Mouse (Mus musculus) stomach, postnatal 0 days (tissue): ENCODE measurements at regions not wholly inside any gene's neighbourhood (a gene's known extent, or its start where the extent isn't known, plus 50 kb on each side); places are given as distances from the start of the nearest gene placed in this dataset.
A peak's percentile ranks its signal among the peaks of the same experiment; 100 is the strongest.

Experiments used
- ATAC-seq: fragments of 200-750 bp; cut with Nextera tagmentation; 2 replicates; pipeline ENCODE4 v1.8.0; 2017; ENCODE audit not compliant: low FRiP score, low TSS enrichment
- DNase-seq: peaks from one replicate; pipeline ENCODE4 v3.0.0-alpha.2; 2016; ENCODE audit warnings: low spot score
- H3K27ac ChIP-seq: fragments of 300-500 bp; sonication (generic); replicated peaks from 2 replicates; pipeline ENCODE4 v1.5.1; 2014; ENCODE audit warnings: mild to moderate bottlenecking, control low read depth
- H3K27me3 ChIP-seq: fragments of 300-500 bp; sonication (generic); 2 replicates; pipeline ENCODE4 v1.6.1; 2014; ENCODE audit warnings: low read length; ENCODE audit not compliant: control insufficient read depth, insufficient read depth
- H3K36me3 ChIP-seq: fragments of 300-500 bp; sonication (generic); 2 replicates; pipeline ENCODE4 v1.6.1; 2014; ENCODE audit warnings: low read length, mixed read lengths; ENCODE audit not compliant: control insufficient read depth, insufficient read depth
- H3K4me1 ChIP-seq: fragments of 300-500 bp; sonication (generic); replicated peaks from 2 replicates; pipeline ENCODE4 v1.6.1; 2014; ENCODE audit warnings: antibody characterized with exemption; ENCODE audit not compliant: control insufficient read depth, insufficient read depth
- H3K4me2 ChIP-seq: fragments of 300-500 bp; sonication (generic); replicated peaks from 2 replicates; pipeline ENCODE4 v1.6.1; 2014; ENCODE audit warnings: low read depth, mild to moderate bottlenecking, control low read depth, moderate library complexity
- H3K4me3 ChIP-seq: fragments of 300-500 bp; sonication (generic); 2 replicates; pipeline ENCODE4 v1.5.1; 2014; ENCODE audit warnings: low read depth, low read length, control low read depth
- H3K9ac ChIP-seq: fragments of 300-500 bp; sonication (generic); 2 replicates; pipeline ENCODE4 v1.6.1; 2014; ENCODE audit warnings: mild to moderate bottlenecking, low read length, control low read depth, mixed read lengths
- H3K9me3 ChIP-seq: fragments of 300-500 bp; sonication (generic); 2 replicates; pipeline ENCODE4 v1.6.1; 2016; ENCODE audit warnings: low read length; ENCODE audit not compliant: control insufficient read depth
- CTCF ChIP-seq: IDR thresholded peaks from 2 replicates; pipeline ENCODE4 v1.5.1; 2016; ENCODE audit warnings: antibody characterized with exemption, low read depth, mild to moderate bottlenecking, moderate library complexity
- EP300 ChIP-seq: optimal IDR thresholded peaks from 2 replicates; pipeline ENCODE3; 2016; ENCODE audit warnings: antibody characterized with exemption
- WGBS: fragments of 180-500 bp; shearing (Covaris S2); extraction: QIAGEN DNeasy Blood & Tissue Kit; methylation state at CpG from one replicate; pipeline ENCODE4 v1.1.7; 2014; 5-methylcytosine and 5-hydroxymethylcytosine counted together

DNA sequence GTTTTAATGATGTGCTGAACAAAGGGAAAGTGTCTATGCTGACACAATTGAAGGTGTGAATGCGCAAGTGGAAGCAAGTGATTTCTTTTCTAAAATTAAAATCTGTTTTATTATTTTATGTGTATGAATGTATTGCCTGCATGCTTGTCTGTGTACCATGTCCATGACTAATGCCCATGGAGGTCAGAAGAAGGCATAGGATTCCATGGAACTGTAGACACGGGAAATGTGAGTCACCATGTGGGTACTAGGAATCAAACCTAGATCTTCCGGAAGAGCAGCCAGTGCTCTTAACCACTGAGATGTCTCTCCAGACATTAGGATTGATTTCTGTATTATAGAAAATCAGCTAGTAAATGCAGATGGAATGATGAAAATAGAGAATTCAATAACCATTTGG, 134.9 kb upstream of the Pgrmc2 start:
- H3K27me3 ChIP-seq, result no peaks in the 10 kb centered on the region
- no peak for ATAC-seq
- no peak overlapping the region for H3K9ac ChIP-seq
- no peak overlapping the region for H3K27ac ChIP-seq
- no peaks in the 10 kb centered on the region for H3K36me3 ChIP-seq
- H3K4me1 ChIP-seq, result no peaks in the 10 kb centered on the region
- no peak for DNase-seq
- no peak overlapping the region for H3K4me2 ChIP-seq
- WGBS, result 94% methylated on average over 3 of the region's 3 CpGs
- TF ChIP-seq EP300, result no peak
- TF ChIP-seq CTCF, result no peak
- H3K9me3 ChIP-seq, result no peaks in the 10 kb centered on the region
- H3K4me3 ChIP-seq, result no peak overlapping the region

DNA sequence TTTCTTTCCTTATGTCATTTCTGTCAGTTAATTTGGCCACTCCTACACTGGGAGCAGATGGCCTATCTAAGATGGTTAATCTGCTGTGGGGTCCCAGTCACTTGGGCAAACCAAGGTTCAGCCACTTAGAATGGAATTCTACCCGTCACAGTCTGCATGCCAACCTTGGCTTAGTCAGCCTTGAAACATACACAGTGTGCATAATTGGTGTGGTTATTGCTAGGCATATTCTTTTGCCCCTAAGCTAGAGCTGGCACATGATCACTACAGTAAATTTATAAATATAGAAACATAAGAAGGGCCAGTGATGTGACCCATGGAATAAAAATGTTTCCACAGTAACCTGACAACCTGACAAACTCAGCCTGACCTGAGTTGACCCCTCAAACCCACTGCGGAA, 130.7 kb upstream of the Pgrmc2 start:
- TF ChIP-seq CTCF (no peak), EP300 (no peak)
- Histone ChIP-seq H3K27ac (no peak overlapping the region), H3K27me3 (no peaks in the 10 kb centered on the region), H3K9me3 (no peaks in the 10 kb centered on the region), H3K4me2 (no peak overlapping the region), H3K4me1 (no peaks in the 10 kb centered on the region), H3K4me3 (no peak overlapping the region), H3K36me3 (no peaks in the 10 kb centered on the region), H3K9ac (no peak overlapping the region)
- 67% methylated on average over 2 of the region's 2 CpGs for WGBS
- ATAC-seq (no peak), DNase-seq (no peak)

DNA sequence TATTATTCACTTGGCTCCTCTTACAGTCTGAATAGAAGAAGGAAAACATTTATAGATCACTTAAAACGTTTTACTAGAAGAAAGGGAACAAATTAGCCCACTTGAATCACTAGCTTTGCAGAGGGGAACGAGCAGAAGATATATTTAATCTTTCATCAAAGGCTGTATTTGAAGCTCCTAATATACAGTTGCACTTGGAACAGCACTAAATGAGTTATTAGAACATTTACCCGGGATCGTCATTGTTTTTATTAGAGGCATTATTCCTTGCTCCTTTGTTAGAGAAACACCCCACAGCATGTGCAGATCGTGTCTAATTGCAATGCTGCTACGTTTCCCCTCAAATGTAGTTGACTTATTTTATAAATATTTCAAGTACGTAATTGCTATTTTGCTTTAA, 127.5 kb upstream of the Pgrmc2 start:
- no peak overlapping the region for H3K4me2 ChIP-seq
- DNase-seq, result no peak
- H3K27me3 ChIP-seq, result no peaks in the 10 kb centered on the region
- H3K4me1 ChIP-seq, result no peaks in the 10 kb centered on the region
- no peak overlapping the region for H3K4me3 ChIP-seq
- no peak overlapping the region for H3K27ac ChIP-seq
- ATAC-seq, result no peak
- no peaks in the 10 kb centered on the region for H3K9me3 ChIP-seq
- no peaks in the 10 kb centered on the region for H3K36me3 ChIP-seq
- 44% methylated on average over 7 of the region's 7 CpGs for WGBS
- TF ChIP-seq EP300 (no peak), CTCF (no peak)
- H3K9ac ChIP-seq, result no peak overlapping the region

DNA sequence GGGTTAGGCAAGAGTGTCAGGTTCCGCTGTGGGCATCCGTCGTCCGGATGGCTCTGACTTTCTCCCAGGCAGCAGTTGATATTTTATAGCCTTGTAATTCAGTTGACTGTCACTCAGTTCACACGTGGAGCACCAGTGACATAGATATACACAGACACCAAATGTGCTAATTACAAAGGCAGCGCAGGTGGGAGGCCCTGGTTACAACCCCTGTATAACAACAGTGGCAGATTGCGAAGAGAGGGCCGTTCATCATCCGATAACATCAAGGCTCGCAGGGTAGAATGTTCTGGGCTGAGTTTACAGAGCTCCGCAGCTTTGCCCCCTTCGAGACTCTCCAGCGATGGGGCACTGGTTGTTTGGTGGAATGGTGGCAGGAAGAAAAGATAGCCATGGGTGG, 120.0 kb upstream of the Pgrmc2 start:
- Histone ChIP-seq H3K4me3 (no peak overlapping the region), H3K27me3 (no peaks in the 10 kb centered on the region)

DNA sequence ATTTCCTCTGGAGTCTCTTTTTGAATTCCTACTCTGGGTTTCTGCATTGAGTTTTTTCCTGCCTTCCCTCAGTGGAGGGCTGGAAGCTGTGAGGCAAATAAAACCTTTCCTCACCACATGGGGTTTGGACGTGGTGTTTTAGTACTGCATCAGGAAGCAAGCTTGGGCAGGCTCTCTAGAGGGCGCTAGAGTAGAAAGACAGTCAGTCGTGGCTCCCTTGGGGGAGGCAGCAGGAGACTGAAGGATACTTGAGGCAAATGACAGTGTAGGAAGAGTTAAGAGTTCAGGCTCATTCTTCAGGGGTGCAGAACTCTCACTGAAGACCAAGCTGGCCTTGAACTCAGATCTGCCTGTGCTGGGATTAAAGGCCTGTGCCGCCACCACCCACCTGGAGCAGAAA, 118.9 kb upstream of the Pgrmc2 start:
- Histone ChIP-seq H3K4me1 (no peaks in the 10 kb centered on the region), H3K27ac (no peak overlapping the region), H3K9me3 (no peaks in the 10 kb centered on the region), H3K4me3 (no peak overlapping the region), H3K4me2 (no peak overlapping the region), H3K27me3 (no peaks in the 10 kb centered on the region), H3K36me3 (no peaks in the 10 kb centered on the region), H3K9ac (no peak overlapping the region)
- DNase-seq (no peak), ATAC-seq (no peak)
- TF ChIP-seq CTCF (peak; percentile 62), EP300 (no peak)
- 39% methylated on average over 4 of the region's 4 CpGs for WGBS

More for the DNA sequence above, 120.0 kb upstream of the Pgrmc2 start:
- Histone ChIP-seq H3K4me1 (no peaks in the 10 kb centered on the region), H3K9ac (no peak overlapping the region), H3K36me3 (no peaks in the 10 kb centered on the region), H3K4me2 (no peak overlapping the region), H3K27ac (no peak overlapping the region), H3K9me3 (no peaks in the 10 kb centered on the region)
- DNase-seq (no peak), ATAC-seq (no peak)
- no peak for TF ChIP-seq EP300
- no peak for TF ChIP-seq CTCF
- 51% methylated on average over 13 of the region's 13 CpGs for WGBS

- no peaks in the 10 kb centered on the region for H3K27me3 ChIP-seq
- H3K4me3 ChIP-seq, result no peak overlapping the region
- 86% methylated on average over 5 of the region's 5 CpGs for WGBS
- no peak for DNase-seq
- H3K9ac ChIP-seq, result no peak overlapping the region
- no peak for ATAC-seq
- 0 out of 2 replicates have a peak, but pooled peaks cover 2% of the 10 kb centered on the region for H3K4me1 ChIP-seq
- H3K27ac ChIP-seq, result no peak overlapping the region
- no peaks in the 10 kb centered on the region for H3K9me3 ChIP-seq
- TF ChIP-seq CTCF (no peak), EP300 (no peak)
- H3K36me3 ChIP-seq, result no peaks in the 10 kb centered on the region
- H3K4me2 ChIP-seq, result no peak overlapping the region
Measured at GRCm38 (mm10) chr3:41200026-41200425, 117.2 kb upstream of the Pgrmc2 start.
